Mouse (Mus musculus): ENCODE data around the gene Ssc5d. TPM values are rescaled to one million over a fixed set of nuclear protein-coding genes. Genes with fewer than 3 reads are reported as not detected.

Ssc5d gene
- polyA plus RNA-seq, 2 experiments from 2014 or later = 0.10 TPM; not detected in 1

DNA sequence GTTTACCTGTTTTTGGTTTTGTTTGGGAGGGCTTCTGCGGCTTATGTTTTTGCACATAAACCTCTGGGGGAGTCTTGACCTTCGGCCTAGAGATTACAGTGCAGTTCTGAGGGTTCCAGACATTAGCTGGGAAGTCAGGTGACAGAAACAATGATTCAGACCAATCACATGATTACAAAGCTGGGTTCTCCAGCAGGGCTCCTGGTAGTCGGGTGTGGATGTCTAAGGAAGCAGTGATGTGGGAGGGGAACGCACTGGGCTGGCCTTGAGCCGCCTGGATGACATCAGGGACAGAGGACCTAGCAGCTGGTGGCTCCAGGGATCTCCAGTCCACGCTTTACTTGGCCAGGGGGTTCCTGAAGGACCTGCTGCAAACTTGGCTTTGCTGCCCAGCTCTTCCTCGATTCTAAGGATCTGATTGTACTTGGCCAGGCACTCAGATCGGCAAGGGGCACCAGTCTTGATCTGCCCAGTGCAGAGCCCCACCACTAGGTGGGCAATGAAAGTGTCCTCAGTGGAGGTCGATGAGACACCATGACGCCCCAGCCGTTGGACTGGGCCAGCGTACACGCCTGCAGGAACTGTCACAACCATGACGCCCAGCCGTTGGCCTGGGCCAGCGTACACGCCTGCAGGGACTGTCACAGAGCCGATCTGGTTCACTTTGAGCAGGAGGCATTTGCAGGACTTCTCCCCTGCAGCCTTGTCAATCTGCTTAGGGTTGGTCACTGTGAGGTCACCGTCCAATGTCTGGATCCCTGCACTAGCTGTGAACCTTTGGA is 25.2 kb downstream of the Ssc5d start:
- ATAC-seq = no peak

DNA sequence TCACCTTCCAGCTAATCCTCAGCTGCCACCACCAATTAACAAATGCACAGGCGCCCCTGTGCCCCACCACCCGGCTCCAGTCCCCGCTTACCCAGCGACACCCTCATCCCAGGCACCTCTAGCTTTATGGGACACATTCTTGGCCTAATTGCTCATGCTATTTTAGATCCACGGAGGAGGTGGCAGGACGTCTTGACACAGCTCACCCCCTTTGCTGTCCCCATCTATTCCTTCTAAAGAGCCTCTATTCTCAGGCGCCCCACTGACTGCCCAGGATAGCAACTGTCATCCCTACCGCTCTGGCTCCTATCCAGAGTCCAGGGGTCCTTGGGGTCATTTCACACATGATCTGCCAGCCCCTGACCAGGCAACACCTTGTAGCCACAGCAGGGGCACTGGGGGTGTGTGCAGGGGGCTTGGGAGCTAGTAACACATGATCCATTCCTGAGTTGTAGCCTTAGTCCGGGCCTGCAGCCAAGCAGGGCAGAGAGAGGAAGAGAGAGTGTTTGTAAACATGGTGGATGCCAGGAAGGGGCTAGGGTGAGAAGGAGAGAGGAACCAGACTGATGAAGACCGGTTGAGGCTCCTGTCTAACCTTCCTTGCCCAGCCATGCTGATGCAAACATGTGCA is 28.3 kb downstream of the Ssc5d start:
- ATAC-seq = no peak

DNA sequence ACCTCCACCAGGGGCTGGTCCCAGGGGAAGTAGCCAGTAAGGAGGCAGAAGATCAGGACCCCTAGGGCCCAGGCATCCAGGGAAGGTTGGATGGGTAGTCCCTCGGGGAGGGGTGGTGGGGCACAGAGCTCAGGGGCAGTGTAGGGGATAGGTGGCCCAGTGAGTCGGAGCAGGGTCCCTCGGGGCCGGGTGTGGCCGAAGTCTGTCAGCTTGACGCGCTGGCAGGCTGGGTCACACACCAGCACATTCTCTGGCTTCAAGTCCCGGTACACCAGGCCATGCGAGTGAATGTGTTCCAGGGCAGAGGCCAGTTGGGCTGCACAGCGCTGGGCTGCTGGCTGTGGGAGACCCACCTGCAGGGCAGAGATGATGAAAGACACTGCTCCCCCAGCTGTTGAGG is 31.8 kb downstream of the Ssc5d start:
- ATAC-seq = no peak

DNA sequence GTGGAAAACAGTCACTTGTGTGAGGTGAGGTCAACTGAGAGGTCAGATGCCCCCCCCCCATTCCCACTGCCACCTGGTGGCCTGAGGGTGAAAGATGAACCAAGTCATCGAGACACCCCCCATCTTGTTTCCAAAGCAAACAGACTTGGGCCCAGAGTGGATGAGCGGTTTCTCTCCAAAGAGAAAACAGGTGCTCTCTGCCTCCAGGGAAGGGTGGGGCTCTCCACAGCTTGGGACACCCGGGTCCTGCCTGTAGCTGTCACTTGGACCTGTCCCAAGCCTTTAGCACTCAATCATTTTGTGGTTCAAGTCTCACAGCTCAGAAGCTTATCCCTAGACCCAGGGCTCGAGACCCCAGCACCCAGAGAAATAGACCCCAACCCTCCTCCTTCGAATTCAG is 37.9 kb downstream of the Ssc5d start:
- ATAC-seq = no peak

DNA sequence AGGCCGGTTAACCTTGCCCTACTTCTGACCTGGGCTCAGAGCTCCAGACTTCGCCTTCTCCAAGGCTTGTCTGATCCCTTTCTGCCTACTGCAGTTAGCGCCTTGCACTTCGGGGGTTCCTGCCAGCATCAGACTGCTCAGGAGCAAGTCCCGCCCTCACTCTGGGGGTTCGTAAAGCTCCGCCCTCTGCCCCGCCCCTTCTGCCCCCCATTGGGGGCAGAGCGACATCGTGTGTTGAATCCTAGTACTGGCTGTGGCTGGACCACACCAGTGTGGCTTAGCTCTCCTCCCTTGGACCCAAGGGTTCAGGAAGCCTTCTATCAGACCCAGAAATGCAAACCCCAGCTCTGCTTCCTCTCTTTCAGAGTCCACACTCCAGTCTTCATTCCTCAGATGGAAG is 38.7 kb downstream of the Ssc5d start, which contains the start of gene Sbk2:
Sbk2 (minus strand) TSS at position 135 of the 400 bp plus-strand sequence.
- peak; percentile 87 for ATAC-seq

DNA sequence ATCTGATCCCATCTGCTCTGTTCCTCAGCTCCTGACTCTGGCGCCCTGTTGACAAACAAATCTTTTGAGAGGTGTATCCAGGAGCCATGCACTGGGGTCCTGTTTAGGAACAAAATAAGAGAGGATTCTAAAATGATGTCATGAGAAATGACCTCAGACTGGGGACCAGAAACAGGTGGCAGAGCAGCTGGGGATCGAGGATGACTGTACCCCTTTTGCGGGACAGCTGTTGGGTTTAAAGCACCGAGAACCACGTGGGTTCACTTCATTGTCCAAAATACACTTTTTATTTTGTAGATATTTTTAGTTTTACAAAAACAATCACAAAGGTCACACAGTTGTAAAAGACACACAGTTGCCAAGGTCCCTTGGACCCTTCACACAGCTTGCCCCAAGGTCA is 39.4 kb downstream of the Ssc5d start:
- no peak for ATAC-seq

DNA sequence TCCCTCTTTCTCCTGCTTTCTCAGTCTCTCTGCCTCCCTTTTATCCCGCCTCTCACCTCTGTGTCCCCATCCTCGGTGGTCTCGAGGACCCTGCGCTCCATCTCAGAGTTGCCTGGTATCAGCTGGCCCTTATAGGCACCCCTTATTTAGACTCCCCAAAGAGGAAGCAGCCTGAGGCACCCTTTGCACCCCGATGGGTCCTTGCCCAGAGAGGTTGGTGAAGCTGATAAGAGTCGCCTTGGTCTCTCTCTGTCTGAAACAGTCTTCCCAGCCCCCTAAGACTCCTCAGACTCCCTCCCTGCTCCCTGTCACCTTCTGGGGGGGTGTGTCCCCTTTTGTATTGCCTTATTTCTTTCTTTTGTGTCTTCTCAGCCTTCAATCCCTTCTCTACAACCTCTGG is 45.5 kb downstream of the Ssc5d start, which contains the start of gene Sbk3:
Sbk3 (minus strand) TSS at position 101 of the 400 bp plus-strand sequence.
- ATAC-seq = no peak

DNA sequence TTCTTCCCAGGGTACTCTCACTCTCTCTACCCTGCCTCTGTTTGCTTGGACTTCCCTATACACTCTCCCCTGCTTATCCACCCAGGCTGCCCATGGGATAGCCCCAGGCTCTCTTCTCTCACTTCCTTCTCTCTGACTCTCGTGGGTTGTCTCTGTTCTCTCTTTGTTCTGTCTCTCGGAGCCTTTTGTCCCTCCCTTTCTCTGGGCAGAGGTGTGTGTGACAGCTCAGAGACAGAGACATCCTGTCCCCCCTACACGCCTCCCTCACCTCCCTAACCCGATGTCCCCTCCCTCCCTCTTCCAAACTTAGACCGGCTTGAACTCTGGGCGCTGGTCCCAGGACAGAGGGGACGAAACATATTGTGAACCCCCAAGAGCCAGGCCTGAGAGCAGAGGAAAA is 46.1 kb downstream of the Ssc5d start:
- no peak for ATAC-seq

DNA sequence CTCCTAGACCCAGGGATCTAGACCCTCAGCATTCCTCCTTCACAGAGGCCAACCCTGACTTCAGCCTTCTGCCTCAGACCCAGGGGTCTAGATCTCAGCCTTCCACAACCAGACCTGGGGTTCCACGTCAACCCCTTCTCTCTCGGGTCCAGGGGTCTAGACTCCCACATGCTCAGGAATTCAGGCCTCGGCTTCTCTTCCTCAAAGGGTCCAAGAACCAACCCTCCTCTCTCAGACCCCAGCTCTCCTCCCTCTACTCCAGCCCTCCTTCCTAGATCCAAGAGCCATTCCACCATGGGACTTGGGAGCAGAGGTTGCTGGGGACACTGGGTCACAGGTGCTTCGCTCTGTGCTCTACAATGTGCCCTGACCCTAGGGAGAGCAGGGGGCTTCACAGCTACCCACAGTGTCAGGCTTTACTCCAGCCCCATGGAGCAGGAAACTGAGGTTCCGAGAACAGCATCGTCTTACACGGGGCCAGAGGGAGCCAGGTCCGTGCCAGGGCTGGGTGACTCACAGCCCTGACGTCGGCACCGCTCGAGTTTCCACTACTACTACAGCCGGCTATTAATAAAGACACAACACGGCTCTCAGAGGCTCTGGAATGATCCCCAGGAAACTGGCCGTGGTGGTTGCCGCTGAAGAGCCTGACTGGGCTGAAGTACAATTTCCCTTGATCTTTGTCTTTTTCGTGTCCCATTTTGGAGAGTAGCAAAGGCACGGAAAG is 46.9 kb downstream of the Ssc5d start:
- no peak for ATAC-seq

DNA sequence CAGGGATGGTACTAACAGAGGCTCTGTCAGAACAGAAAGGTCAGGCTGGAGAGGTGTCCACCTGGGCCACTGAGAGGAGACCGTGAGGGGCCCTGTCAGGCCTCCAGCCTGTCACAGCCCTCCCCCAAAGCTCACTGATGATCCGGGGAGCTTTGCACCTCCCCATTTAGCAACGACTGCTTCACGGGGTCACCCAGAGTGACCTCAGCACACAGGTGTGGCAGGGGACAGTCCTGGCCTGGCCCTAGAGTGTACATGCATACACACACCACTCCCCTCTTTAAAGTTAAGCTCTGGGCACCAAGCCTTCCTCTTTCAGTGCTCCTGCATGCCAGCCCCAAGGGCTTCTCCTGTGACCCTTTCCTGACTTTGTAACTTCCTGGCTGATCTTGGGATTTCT is 49.9 kb downstream of the Ssc5d start:
- no peak for ATAC-seq

DNA sequence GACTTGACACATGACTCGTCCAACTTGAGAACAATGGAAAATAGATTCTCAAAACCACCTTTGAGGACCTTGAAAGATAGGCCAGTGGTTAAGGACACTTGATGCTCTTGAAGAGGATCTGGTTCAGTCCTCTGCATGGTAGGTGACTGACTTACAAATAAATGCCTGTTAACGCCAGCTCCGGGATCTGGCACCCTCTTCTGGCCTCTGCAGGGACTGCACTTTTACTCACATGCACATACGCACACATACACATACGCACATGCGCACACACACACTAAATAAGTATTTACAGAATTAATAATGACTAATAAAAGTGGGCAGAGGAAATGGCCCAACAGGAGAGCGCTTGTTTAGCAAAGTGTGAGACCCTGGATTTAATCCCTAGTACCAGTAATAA is 51.2 kb downstream of the Ssc5d start:
- no peak for ATAC-seq

DNA sequence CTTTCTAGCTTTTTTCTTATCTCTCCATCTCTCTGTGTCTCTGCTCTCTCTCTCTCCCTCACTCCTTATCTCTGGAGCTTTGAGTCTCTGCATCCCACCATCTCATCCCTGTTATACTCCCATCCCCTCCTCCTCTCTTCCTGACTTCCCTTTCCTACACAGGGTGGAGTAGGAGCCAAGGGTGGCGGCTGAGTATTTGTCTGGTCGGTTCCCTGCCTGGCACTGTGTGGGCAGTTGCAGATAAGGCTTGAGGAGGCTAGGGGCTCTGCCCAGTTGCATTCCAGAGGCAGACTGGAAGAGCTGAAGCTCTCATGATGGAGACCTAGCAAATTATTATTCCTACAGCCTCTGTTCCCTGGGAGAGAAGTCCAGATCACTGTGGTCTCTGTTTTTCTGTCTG is 62.7 kb downstream of the Ssc5d start:
- ATAC-seq = no peak

DNA sequence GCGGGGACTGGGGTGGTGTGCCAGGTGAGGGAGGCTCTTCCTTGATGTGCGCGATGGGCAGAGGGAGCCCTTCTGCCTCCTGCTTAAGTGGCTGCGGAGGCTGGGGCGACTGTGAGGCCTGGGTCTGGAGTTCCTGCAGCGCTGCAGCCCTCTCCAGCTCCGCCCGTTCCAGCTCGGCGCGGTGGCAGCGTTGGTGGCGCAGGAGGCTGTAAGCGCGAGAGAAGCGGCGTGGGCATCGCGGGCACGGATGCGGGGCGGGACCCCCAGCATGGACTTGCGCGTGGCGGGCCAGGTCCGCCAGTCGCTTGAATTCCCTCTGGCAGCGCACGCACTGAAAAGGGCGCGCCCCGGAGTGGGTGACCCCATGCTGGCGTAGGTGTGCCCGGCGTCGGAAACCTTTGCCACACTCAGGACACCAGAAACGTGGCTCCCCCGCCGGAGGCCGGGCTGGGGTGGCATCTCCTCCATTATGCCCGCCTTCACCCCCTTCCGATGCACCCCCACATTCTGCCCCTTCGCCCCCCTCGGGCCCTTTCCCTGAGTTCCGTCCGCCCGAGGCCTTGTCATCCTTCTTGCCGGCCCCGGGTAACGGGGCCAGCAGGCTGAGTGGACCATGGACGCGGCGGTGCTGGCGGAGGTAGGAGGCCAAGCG is 67.9 kb downstream of the Ssc5d start:
- ATAC-seq = no peak

DNA sequence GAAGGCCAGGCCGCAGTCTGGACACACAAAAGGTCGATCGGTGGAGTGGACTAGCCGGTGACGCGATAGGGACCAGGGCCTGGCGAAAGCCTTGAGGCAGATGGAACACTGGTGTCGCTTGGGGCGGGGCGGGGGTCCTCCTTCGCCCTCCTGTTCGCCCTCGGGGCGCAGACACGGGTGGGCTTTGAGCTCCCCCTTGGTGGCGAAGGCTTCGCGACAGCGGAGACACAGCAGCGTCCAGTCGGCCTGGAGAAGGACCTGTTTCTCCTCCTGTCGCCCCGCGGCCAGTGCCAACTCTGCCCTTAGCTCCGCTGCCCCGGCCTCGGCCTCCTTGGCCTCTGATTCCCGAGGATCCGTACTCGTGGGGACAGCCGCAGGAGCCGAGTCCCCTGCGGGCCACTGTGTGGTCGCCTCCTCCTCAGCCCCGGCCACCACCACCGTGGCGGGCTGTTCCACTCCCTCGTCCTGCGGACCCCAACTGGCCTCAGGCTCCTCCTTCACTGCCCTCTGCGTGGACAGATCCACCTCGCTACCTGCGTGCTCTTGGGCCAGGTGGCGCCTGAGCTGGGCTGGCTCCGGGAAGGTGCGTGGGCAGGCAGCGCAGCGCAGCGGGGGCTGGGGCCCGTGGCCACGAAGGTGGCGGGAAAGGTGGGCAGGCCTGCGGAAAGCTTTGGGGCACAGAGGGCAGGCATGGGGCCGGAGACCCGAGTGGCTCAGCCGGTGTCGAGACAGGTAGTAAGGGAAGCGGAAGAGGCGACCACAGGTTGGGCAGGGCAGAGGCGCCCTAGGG is 68.6 kb downstream of the Ssc5d start:
- ATAC-seq = no peak

Other genes with a start within 250 kb of the Ssc5d start
- 10 to 100 TPM; 38.9 to 60.9 TPM for gene Hspbp1, start 240.7 kb upstream of the Ssc5d start, polyA plus RNA-seq (2017; shearing (Covaris generic))
- gene Brsk1, start 235.2 kb upstream of the Ssc5d start, polyA plus RNA-seq (2017; shearing (Covaris generic)) = not detected
- not detected for gene Tmem150b, start 200.5 kb upstream of the Ssc5d start, polyA plus RNA-seq (2017; shearing (Covaris generic))
- 10 to 100 TPM; 19.7 to 28.9 TPM for gene Kmt5c, start 185.7 kb upstream of the Ssc5d start, polyA plus RNA-seq (2017; shearing (Covaris generic))
- gene Cox6b2, start 172.7 kb upstream of the Ssc5d start, polyA plus RNA-seq (2017; shearing (Covaris generic)) = 1 to 10 TPM; 2.1 to 4.5 TPM
- gene Fam71e2, start 154.5 kb upstream of the Ssc5d start, polyA plus RNA-seq (2017; shearing (Covaris generic)) = not detected
- not detected for gene Il11, start 142.9 kb upstream of the Ssc5d start, polyA plus RNA-seq (2017; shearing (Covaris generic))
- not detected for gene Tmem190, start 142.8 kb upstream of the Ssc5d start, polyA plus RNA-seq (2017; shearing (Covaris generic))
- gene Tmem238, start 136.1 kb upstream of the Ssc5d start, polyA plus RNA-seq (2017; shearing (Covaris generic)) = 1 to 10 TPM in 1 of 2 experiments, not detected in 1; 1.2 TPM
- 100 to 1,000 TPM; 460 to 740 TPM for gene Rpl28, start 132.9 kb upstream of the Ssc5d start, polyA plus RNA-seq (2017; shearing (Covaris generic))
- 10 to 100 TPM; 39.3 to 43.6 TPM for gene Ube2s, start 113.2 kb upstream of the Ssc5d start, polyA plus RNA-seq (2017; shearing (Covaris generic))
- under 1 TPM in 1 of 2 experiments, not detected in 1; 0.09 TPM for gene Shisa7, start 81.1 kb upstream of the Ssc5d start, polyA plus RNA-seq (2017; shearing (Covaris generic))
- 10 to 100 TPM; 34.4 to 50.2 TPM for gene Isoc2b, start 55.5 kb upstream of the Ssc5d start, polyA plus RNA-seq (2017; shearing (Covaris generic))
- under 1 TPM; 0.20 to 0.69 TPM for gene Isoc2a, start 48.6 kb upstream of the Ssc5d start, polyA plus RNA-seq (2017; shearing (Covaris generic))
- gene Gm36210, start 19.3 kb upstream of the Ssc5d start, polyA plus RNA-seq (2017; shearing (Covaris generic)) = not detected
- 1 to 10 TPM; 1.9 TPM for gene Zfp628, start 10.6 kb upstream of the Ssc5d start, polyA plus RNA-seq (2017; shearing (Covaris generic))
- gene Nat14, start 3.8 kb upstream of the Ssc5d start, polyA plus RNA-seq (2017; shearing (Covaris generic)) = not detected
- not detected for gene Sbk2, start 38.6 kb downstream of the Ssc5d start, polyA plus RNA-seq (2017; shearing (Covaris generic))
- gene Sbk3, start 45.4 kb downstream of the Ssc5d start, polyA plus RNA-seq (2017; shearing (Covaris generic)) = not detected
- gene Zfp579, start 70.4 kb downstream of the Ssc5d start, polyA plus RNA-seq (2017; shearing (Covaris generic)) = 1 to 10 TPM; 2.9 to 5.3 TPM
- gene Zfp524, start 88.6 kb downstream of the Ssc5d start, polyA plus RNA-seq (2017; shearing (Covaris generic)) = 10 to 100 TPM; 33.3 to 55.4 TPM
- gene Fiz1, start 88.9 kb downstream of the Ssc5d start, polyA plus RNA-seq (2017; shearing (Covaris generic)) = 10 to 100 TPM in 1 of 2 experiments, 1 to 10 TPM in 1; 8.1 to 10.1 TPM
- 10 to 100 TPM in 1 of 2 experiments, 1 to 10 TPM in 1; 5.6 to 19.0 TPM for gene Gm44973, start 89.7 kb downstream of the Ssc5d start, polyA plus RNA-seq (2017; shearing (Covaris generic))
- 1 to 10 TPM; 3.5 to 5.3 TPM for gene Zfp865, start 94.6 kb downstream of the Ssc5d start, polyA plus RNA-seq (2017; shearing (Covaris generic))
- under 1 TPM in 1 of 2 experiments, not detected in 1; 0.60 TPM for gene Ccdc106, start 94.8 kb downstream of the Ssc5d start, polyA plus RNA-seq (2017; shearing (Covaris generic))
- not detected for gene 4632433K11Rik, start 108.3 kb downstream of the Ssc5d start, polyA plus RNA-seq (2017; shearing (Covaris generic))
- 1 to 10 TPM; 2.5 to 3.1 TPM for gene Zfp784, start 112.7 kb downstream of the Ssc5d start, polyA plus RNA-seq (2017; shearing (Covaris generic))
- 1 to 10 TPM; 1.2 to 2.8 TPM for gene Zfp580, start 125.8 kb downstream of the Ssc5d start, polyA plus RNA-seq (2017; shearing (Covaris generic))
- 10 to 100 TPM; 24.2 to 30.1 TPM for gene U2af2, start 136.4 kb downstream of the Ssc5d start, polyA plus RNA-seq (2017; shearing (Covaris generic))
- gene Epn1, start 154.4 kb downstream of the Ssc5d start, polyA plus RNA-seq (2017; shearing (Covaris generic)) = 1 to 10 TPM; 7.0 to 8.3 TPM
- not detected for gene Rfpl4, start 191.2 kb downstream of the Ssc5d start, polyA plus RNA-seq (2017; shearing (Covaris generic))
- gene Rasl2-9, start 200.2 kb downstream of the Ssc5d start, polyA plus RNA-seq (2017; shearing (Covaris generic)) = under 1 TPM in 1 of 2 experiments, not detected in 1; 0.58 TPM
- under 1 TPM in 1 of 2 experiments, not detected in 1; 0.05 TPM for gene Vmn1r55, start 223.9 kb downstream of the Ssc5d start, polyA plus RNA-seq (2017; shearing (Covaris generic))

Measured in activated CD4-positive, CD25-positive, alpha-beta regulatory T cell, adult 4 months (primary cell).